Mouse (Mus musculus) forebrain, embryonic 15.5 days (tissue): ENCODE results near the gene Efr3b. TPM values are rescaled to one million over a fixed set of nuclear protein-coding genes. Genes with fewer than 3 reads are reported as not detected.

Experiments
- ATAC-seq: fragments of 200-750 bp; cut with Nextera tagmentation; replicated peaks from 2 replicates; pipeline ENCODE4 v1.8.0; 2017; ENCODE audit warnings: mild to moderate bottlenecking, moderate TSS enrichment, moderate library complexity
- H3K27ac ChIP-seq: fragments of 300-500 bp; sonication (generic); replicated peaks from 2 replicates; pipeline ENCODE4 v1.5.1; 2015; ENCODE audit warnings: mild to moderate bottlenecking, inconsistent platforms
- H3K27me3 ChIP-seq: fragments of 300-500 bp; sonication (generic); 2 replicates; pipeline ENCODE4 v1.6.1; 2015; ENCODE audit warnings: inconsistent platforms
- H3K36me3 ChIP-seq: fragments of 300-500 bp; sonication (generic); 2 replicates; pipeline ENCODE4 v1.6.1; 2015; ENCODE audit warnings: mild to moderate bottlenecking, inconsistent platforms
- H3K4me1 ChIP-seq: fragments of 300-500 bp; sonication (generic); 2 replicates; pipeline ENCODE4 v1.6.1; 2015; ENCODE audit warnings: inconsistent platforms
- H3K4me2 ChIP-seq: fragments of 300-500 bp; sonication (generic); replicated peaks from 2 replicates; pipeline ENCODE4 v1.6.1; 2015; ENCODE audit warnings: mild to moderate bottlenecking, inconsistent platforms
- H3K4me3 ChIP-seq: fragments of 300-500 bp; sonication (generic); 2 replicates; pipeline ENCODE4 v1.5.1; 2015; ENCODE audit warnings: mild to moderate bottlenecking, inconsistent platforms
- H3K9ac ChIP-seq: fragments of 300-500 bp; sonication (generic); replicated peaks from 2 replicates; pipeline ENCODE4 v1.6.1; 2015; ENCODE audit warnings: mild to moderate bottlenecking, inconsistent platforms
- H3K9me3 ChIP-seq: fragments of 300-500 bp; sonication (generic); 2 replicates; pipeline ENCODE4 v1.6.1; 2016; ENCODE audit warnings: inconsistent platforms
- WGBS: fragments of 180-500 bp; shearing (Covaris S2); methylation state at CpG from one replicate; pipeline ENCODE4 v1.1.7; 2015; ENCODE audit warnings: mixed read lengths; 5-methylcytosine and 5-hydroxymethylcytosine counted together
- polyA plus RNA-seq: library from polyadenylated mRNA; unstranded; fragments of >200 nt; fragmentation: Nextera tagmentation; extraction: Ambion mirVana; gene quantifications from 2 replicates; pipeline ENCODE4 v1.2.1, GENCODE M21; 2015

The Efr3b gene
- polyA plus RNA-seq, 1 experiment from 2014 or later = 29.9 TPM

DNA sequence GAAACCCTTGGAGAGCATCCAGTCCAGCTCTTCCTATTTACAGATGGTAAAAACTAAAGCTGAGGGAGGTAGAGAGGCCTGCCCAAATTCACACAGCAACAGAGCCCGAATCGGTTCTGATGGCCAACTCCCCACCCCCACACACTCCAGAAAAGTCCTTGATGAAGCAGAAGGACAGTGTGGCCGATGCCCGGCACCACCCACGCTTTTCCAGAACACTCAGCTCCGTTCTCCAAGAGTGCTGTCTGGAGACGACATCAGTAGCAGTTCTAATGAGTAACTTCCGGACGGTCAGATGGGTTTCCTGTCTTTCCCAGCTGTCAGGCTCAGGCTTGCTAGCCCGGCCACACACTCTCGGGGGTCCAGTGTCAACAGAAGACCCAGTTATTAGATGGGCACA is 10.2 kb downstream of the Efr3b start:
- WGBS = 90% methylated on average over 11 of the region's 11 CpGs
- no peak overlapping the region for H3K27ac ChIP-seq
- H3K4me1 ChIP-seq = no peaks in the 10 kb centered on the region
- no peak overlapping the region for H3K4me2 ChIP-seq
- no peak overlapping the region for H3K9ac ChIP-seq
- no peak overlapping the region for H3K4me3 ChIP-seq
- H3K36me3 ChIP-seq = no peaks in the 10 kb centered on the region
- no peaks in the 10 kb centered on the region for H3K27me3 ChIP-seq
- no peaks in the 10 kb centered on the region for H3K9me3 ChIP-seq
- no peak for ATAC-seq

DNA sequence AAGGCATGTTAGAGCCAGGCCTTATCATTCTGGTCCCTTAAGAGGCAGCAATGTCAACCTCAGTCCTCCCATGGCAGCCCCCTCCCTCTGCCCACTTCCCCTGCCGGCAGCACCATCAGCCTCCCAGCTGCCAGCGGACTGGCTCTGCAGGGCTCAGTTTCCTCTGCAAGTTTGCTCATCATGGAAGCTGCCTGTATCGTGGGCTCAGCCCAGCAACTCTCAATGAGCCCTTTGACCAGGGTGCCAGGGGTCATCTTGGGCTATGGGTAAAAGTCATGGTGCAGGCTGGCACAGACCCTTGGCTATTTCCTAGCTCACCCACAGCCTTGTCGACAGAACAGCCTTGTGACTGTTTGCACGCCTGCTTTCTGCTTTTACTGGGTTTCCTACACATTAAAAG is 14.4 kb downstream of the Efr3b start:
- Histone ChIP-seq H3K9ac (no peak overlapping the region), H3K27me3 (no peaks in the 10 kb centered on the region), H3K27ac (no peak overlapping the region), H3K4me2 (no peak overlapping the region), H3K9me3 (no peaks in the 10 kb centered on the region), H3K4me1 (no peaks in the 10 kb centered on the region), H3K4me3 (no peak overlapping the region), H3K36me3 (no peaks in the 10 kb centered on the region)
- no peak for ATAC-seq
- WGBS = 85% methylated on average over 5 of the region's 5 CpGs

DNA sequence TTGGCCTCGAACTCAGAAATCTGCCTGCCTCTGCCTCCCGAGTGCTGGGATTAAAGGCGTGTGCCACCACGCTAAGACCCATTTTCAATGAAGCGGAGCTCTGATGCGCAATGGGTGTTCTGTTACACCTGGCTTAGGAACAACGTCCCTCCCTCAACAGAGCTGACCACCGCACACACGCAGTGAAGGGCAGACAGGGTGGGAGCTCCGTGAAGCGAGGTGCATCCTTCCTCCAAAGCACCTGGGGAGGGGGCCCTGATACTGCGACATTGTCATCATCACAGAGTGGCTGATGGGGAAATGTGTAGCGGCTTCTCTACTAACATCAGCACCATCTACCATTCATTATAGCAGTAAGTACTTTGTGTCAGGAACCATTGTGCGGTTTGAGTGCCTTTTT is 15.2 kb downstream of the Efr3b start:
- H3K4me2 ChIP-seq = no peak overlapping the region

DNA sequence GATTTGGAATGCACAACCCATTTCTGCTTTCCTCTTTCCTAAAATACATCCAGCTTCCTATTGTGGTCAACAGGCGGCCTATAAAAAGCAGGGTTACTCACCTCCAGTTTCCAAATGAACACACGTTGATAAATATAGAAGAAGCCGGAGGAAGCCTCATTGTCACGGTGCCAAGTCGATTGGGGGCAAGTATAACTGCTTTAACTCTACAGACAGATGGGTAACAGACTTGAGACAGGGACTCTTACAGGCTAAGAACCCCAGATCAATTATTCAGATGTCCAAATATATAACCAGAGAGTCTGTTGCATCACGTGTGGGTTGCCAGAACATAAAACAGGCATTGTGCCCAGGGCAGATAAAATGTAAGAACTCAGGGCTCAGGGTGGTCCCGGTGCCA is 15.9 kb downstream of the Efr3b start:
- 70% methylated on average over 7 of the region's 7 CpGs for WGBS
- no peaks in the 10 kb centered on the region for H3K4me1 ChIP-seq
- H3K9me3 ChIP-seq = no peaks in the 10 kb centered on the region
- H3K27ac ChIP-seq = no peak overlapping the region
- no peak overlapping the region for H3K4me3 ChIP-seq
- no peaks in the 10 kb centered on the region for H3K36me3 ChIP-seq
- H3K9ac ChIP-seq = no peak overlapping the region
- ATAC-seq = no peak
- no peaks in the 10 kb centered on the region for H3K27me3 ChIP-seq
- no peak overlapping the region for H3K4me2 ChIP-seq

More for the DNA sequence above, 15.2 kb downstream of the Efr3b start:
- Histone ChIP-seq H3K4me1 (no peaks in the 10 kb centered on the region), H3K27me3 (no peaks in the 10 kb centered on the region), H3K9me3 (no peaks in the 10 kb centered on the region), H3K9ac (no peak overlapping the region), H3K36me3 (no peaks in the 10 kb centered on the region), H3K4me3 (no peak overlapping the region), H3K27ac (no peak overlapping the region)
- ATAC-seq = no peak
- WGBS = 96% methylated on average over 14 of the region's 14 CpGs

DNA sequence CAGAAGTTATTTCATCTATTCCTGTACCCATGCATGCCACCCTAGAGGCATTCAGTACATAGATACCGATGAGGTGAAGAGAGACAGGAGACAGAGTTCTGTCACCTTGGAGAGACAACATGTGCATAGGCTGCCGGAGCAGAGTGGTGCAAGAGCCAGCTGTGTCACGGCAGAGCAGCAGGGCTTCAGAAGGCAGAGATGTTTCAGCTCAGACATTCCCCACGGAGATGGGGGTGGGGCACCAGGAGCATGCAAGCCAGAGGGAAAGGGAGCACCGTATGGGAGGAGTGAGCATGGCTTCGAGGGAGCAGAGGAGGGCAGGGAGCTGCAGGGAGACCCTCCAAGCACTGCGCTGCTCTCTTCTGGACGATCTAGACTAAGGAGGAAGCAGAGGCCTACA is 18.2 kb downstream of the Efr3b start:
- 57% methylated on average over 8 of the region's 8 CpGs for WGBS
- Histone ChIP-seq H3K4me3 (no peak overlapping the region), H3K9ac (no peak overlapping the region), H3K36me3 (no peaks in the 10 kb centered on the region), H3K4me1 (no peaks in the 10 kb centered on the region), H3K9me3 (no peaks in the 10 kb centered on the region), H3K27me3 (no peaks in the 10 kb centered on the region), H3K27ac (no peak overlapping the region), H3K4me2 (no peak overlapping the region)
- no peak for ATAC-seq

DNA sequence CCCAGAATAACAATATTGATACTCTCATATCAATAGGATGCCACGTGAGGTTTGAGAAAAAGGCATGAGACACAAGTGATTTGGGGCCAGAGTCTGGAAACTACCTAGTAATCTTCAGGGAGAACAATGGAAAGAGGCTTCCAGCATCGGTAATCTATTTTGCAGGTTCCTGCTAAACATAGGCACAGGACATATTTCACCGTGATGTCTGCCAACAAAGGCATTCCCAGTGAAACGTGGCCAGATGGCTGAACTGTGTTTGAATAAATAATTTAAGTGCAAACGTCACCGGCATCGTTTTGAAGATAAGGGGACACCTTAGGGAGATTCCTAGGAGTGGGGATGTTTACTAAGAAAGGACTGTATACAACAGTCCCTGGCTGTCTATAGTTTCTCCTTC is 22.4 kb downstream of the Efr3b start:
- no peaks in the 10 kb centered on the region for H3K9me3 ChIP-seq
- no peaks in the 10 kb centered on the region for H3K27me3 ChIP-seq
- 49% methylated on average over 7 of the region's 7 CpGs for WGBS
- no peak overlapping the region for H3K9ac ChIP-seq
- ATAC-seq = no peak
- H3K36me3 ChIP-seq = no peaks in the 10 kb centered on the region
- no peak overlapping the region for H3K4me3 ChIP-seq
- 0 out of 2 replicates have a peak overlapping the region, but pooled peaks have one; percentile 11 for H3K27ac ChIP-seq
- no peaks in the 10 kb centered on the region for H3K4me1 ChIP-seq
- H3K4me2 ChIP-seq = no peak overlapping the region

DNA sequence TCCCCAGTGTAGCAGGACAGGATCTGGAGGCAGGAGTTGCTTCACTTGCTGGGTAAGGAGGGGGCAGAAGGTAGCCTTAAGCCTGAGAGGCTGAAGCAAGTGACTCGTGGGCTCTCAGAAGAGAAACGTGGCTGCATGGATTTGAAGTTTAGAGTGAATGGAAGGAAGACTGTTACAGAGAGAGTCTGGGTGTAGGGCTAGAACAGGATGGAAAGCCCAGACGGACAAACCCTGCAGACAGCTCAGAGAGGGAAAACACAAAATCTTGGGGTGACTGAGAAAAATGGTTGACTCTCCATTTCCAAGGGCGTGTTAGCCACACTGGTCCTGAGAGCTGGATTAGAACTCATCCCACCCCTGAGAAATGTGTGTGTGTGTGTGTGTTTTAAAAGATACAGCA is 23.0 kb downstream of the Efr3b start:
- no peak overlapping the region for H3K4me2 ChIP-seq
- H3K9me3 ChIP-seq = no peaks in the 10 kb centered on the region
- H3K27me3 ChIP-seq = no peaks in the 10 kb centered on the region
- H3K4me3 ChIP-seq = no peak overlapping the region
- 87% methylated on average over 4 of the region's 4 CpGs for WGBS
- no peak for ATAC-seq
- H3K36me3 ChIP-seq = no peaks in the 10 kb centered on the region
- H3K27ac ChIP-seq = no peak overlapping the region
- no peaks in the 10 kb centered on the region for H3K4me1 ChIP-seq
- H3K9ac ChIP-seq = no peak overlapping the region

DNA sequence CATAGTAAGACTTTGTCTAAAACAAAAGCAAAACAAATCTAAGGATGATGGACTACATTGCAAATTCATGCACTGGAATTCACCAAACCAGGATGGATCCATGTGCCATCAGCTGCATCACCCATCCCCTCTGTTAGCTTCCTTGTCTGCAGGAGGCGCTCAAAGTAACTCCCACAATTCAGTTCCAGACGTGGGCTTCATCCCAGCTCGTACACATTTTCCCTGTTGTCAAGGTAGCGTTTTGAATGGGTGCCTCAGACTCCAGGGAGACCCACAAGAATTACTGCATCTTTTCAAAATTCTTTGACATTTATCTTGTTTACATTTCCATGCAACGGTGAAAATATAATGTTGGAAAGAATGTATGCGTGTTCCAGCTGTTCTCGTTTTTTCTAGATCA is 23.5 kb downstream of the Efr3b start:
- H3K27ac ChIP-seq = no peak overlapping the region
- no peak overlapping the region for H3K9ac ChIP-seq
- H3K36me3 ChIP-seq = no peaks in the 10 kb centered on the region
- H3K4me1 ChIP-seq = no peaks in the 10 kb centered on the region
- WGBS = 72% methylated on average over 7 of the region's 7 CpGs
- no peaks in the 10 kb centered on the region for H3K9me3 ChIP-seq
- no peak for ATAC-seq
- H3K4me3 ChIP-seq = no peak overlapping the region
- no peak overlapping the region for H3K4me2 ChIP-seq
- H3K27me3 ChIP-seq = no peaks in the 10 kb centered on the region

DNA sequence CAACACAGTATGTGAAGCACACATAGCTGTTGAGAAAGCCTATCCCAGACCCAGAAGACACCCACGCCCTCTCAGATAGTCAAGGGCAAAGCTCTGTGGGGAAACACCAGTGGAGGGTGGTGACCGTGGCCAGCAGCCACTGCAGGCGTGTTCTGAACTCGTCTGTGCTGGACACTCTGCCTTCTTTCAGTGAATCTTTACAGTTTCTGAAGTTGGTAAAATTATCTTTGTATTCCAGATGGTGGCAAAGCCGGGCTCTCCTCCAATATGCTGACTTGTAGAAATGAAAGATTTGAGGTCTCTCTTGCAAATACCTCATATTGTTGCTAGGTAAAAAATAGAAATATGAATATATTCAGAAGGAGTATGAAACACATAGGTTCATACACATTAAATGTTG is 27.0 kb downstream of the Efr3b start:
- no peak overlapping the region for H3K9ac ChIP-seq
- H3K27me3 ChIP-seq = no peaks in the 10 kb centered on the region
- H3K36me3 ChIP-seq = no peaks in the 10 kb centered on the region
- no peaks in the 10 kb centered on the region for H3K9me3 ChIP-seq
- H3K4me1 ChIP-seq = peaks cover 19% of the 10 kb centered on the region
- 85% methylated on average over 5 of the region's 5 CpGs for WGBS
- no peak overlapping the region for H3K27ac ChIP-seq
- ATAC-seq = no peak
- no peak overlapping the region for H3K4me3 ChIP-seq
- H3K4me2 ChIP-seq = no peak overlapping the region

DNA sequence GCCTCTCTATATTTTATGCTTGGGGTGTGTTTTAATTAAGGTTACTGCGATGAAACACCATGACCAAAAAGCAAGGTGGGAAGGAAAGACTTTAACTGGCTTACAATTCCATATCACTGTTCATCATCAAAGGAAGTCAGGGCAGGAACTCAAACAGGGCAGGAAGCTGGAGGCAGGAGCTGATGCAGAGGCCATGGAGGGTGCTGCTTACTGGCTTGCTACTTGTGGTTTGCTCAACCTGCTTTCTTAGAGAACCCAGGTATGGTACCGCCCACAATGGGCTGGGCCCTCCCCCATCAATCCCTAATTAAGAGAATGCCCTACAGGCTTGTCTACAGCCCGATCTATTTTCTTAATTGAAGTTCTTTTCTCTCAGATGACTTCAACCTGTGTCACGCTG is 27.4 kb downstream of the Efr3b start:
- no peak for ATAC-seq
- Histone ChIP-seq H3K27me3 (no peaks in the 10 kb centered on the region), H3K4me3 (no peak overlapping the region), H3K9me3 (no peaks in the 10 kb centered on the region), H3K36me3 (no peaks in the 10 kb centered on the region), H3K27ac (no peak overlapping the region), H3K4me1 (peaks cover 19% of the 10 kb centered on the region), H3K4me2 (no peak overlapping the region), H3K9ac (no peak overlapping the region)
- 72% methylated on average over 4 of the region's 4 CpGs for WGBS

DNA sequence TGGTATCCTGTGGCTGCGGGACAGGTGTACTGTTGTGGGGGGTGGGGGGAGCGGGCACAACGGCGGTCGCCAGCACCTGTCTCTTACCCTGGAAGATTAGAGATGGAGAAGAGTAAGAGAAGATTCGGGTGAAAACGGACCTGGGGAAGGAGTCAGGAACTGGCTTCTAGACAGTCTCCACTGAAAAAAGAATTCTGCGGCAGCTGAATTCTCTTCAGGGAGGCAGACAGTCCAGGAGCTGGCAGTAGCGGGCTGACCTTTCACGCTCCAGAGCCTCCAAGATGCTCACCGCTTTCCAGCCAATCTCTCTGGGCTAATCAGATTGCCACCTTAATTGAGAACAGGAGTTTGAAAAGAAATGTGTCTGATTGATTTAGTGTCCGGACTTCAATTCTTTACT is 30.0 kb downstream of the Efr3b start:
- H3K27me3 ChIP-seq = no peaks in the 10 kb centered on the region
- no peak for ATAC-seq
- 42% methylated on average over 12 of the region's 12 CpGs for WGBS
- peaks cover 19% of the 10 kb centered on the region for H3K4me1 ChIP-seq
- no peak overlapping the region for H3K27ac ChIP-seq
- H3K9me3 ChIP-seq = no peaks in the 10 kb centered on the region
- H3K4me2 ChIP-seq = no peak overlapping the region
- no peaks in the 10 kb centered on the region for H3K36me3 ChIP-seq
- no peak overlapping the region for H3K4me3 ChIP-seq
- no peak overlapping the region for H3K9ac ChIP-seq

DNA sequence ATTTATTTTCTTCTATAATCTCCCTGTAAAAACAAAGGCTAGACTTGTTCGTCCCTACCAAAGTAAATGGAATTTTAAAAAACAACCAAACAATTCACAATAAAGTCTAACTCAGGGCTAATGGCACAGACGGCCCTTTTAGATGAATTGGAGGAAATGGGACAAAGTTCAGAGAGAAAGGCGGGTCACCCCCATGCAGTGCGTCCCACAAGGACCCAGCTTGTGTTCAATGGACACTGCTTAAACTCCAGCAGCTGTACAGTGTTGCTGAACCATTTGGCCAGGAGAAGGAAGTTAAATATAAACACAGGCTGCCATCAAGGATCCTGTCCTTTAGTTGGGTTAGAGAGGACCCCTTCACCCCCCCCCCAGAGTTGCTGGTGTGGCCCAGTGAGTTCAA is 30.9 kb downstream of the Efr3b start:
- H3K4me2 ChIP-seq = no peak overlapping the region
- no peak overlapping the region for H3K4me3 ChIP-seq
- no peaks in the 10 kb centered on the region for H3K36me3 ChIP-seq
- no peaks in the 10 kb centered on the region for H3K27me3 ChIP-seq
- 33% methylated on average over 4 of the region's 4 CpGs for WGBS
- H3K27ac ChIP-seq = peak overlapping the region; percentile 23; the same call in 1 of the 2 replicates
- no peak overlapping the region for H3K9ac ChIP-seq
- ATAC-seq = no peak
- H3K4me1 ChIP-seq = peaks cover 19% of the 10 kb centered on the region
- no peaks in the 10 kb centered on the region for H3K9me3 ChIP-seq

DNA sequence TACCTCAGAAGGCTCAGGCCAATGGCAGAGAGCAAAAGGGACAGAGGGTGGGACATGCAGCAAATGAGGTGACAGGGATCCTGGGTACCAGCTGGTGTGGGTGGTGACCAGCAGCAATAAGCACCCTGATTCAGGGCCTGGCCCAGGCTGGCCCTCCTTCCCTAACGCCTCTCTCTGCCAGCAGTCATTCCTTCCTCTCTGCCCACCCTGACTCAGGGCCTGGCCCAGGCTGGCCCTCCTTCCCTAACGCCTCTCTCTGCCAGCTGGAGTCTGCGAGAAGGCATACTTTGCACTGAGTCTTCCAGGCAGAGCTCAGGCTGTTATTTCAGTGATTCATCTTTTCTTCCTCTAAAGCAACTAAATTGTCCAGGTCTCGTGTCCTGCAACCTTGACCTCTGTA is 31.5 kb downstream of the Efr3b start:
- Histone ChIP-seq H3K4me2 (no peak overlapping the region), H3K4me1 (peaks cover 19% of the 10 kb centered on the region), H3K27ac (peak overlapping the region; percentile 29), H3K9ac (no peak overlapping the region), H3K27me3 (no peaks in the 10 kb centered on the region), H3K36me3 (no peaks in the 10 kb centered on the region), H3K4me3 (no peak overlapping the region), H3K9me3 (no peaks in the 10 kb centered on the region)
- WGBS = 34% methylated on average over 4 of the region's 4 CpGs
- peak; percentile 55; the same call in 1 of the 2 replicates for ATAC-seq
